Mouse (Mus musculus): ENCODE data around the gene Avil. TPM values are rescaled to one million over a fixed set of nuclear protein-coding genes. Genes with fewer than 3 reads are reported as not detected.

Avil gene
- polyA plus RNA-seq, 1 experiment from 2014 or later, result 0.58 TPM

DNA sequence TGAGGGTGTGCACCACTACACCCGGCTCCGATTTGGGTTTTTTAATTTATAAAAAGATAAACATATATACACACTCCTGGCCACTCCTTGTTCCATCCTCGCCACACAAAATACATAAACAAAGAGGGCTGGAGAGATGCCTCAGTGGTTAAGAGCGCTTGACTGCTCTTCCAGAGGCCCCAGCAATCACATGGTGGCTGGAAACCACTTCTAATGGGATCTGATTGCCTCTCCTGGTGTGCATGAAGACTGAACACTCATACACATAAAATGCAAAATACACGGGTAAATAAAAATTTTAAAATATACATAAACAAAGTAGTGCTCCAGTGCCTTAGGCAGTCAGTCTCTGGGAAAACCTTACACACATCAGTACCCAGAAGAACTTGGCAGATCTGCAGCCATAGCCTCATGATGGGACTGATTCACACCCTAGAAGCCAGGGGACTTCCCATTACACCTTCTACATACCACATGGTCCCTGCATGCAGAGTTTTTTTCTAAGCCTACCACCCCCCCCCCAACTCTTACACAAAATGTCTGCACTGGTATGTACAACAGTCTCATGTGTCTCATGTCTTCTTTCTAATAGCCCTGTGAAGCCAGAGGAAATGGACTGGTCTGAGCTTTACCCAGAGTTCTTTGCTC lies 42.1 kb downstream of the Avil start:
- WGBS, result 13% methylated on average over 5 of the region's 5 CpGs
- no peak; the same call in 1 of the 2 replicates for ATAC-seq (ENCODE audit: insufficient number of reproducible peaks, insufficient read depth, low FRiP score, low read depth)
- H3K4me3 ChIP-seq (ENCODE audit: low read depth, low read length), result peak overlapping the region; percentile 72

DNA sequence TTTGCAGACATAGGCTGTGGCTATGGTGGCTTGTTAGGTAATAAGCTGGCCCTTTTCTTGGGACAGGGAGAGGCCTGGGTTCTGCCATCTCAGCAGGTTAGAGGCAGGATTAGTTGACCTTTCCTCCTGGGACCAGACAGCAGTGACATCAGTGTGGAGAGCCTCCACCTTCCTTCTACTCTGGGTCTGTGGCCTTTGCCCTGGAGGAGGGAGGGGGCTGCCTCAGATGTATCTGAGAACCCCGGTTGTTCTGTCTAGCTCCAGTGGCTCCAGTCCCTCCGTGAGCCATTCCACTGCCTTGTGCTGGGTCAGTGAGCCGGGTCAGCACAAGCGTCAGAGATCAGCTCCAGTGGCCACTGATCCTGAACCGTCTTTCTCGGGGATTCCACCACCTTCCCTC lies 42.7 kb downstream of the Avil start:
- H3K27ac ChIP-seq (ENCODE audit: low read length), result no peak overlapping the region
- peaks cover 6% of the 10 kb centered on the region for H3K27me3 ChIP-seq (ENCODE audit: control insufficient read depth, insufficient read depth, low read length)
- peaks cover 5% of the 10 kb centered on the region for H3K4me1 ChIP-seq (ENCODE audit: control insufficient read depth, insufficient read depth, low read length)
- no peak overlapping the region for H3K4me3 ChIP-seq (ENCODE audit: low read depth, low read length)
- peaks cover 2% of the 10 kb centered on the region; the same call in 1 of the 2 replicates for H3K36me3 ChIP-seq (ENCODE audit: control insufficient read depth, insufficient read depth, low read length)
- no peaks in the 10 kb centered on the region for H3K9me3 ChIP-seq (ENCODE audit: control insufficient read depth, low read depth, low read length)
- no peak for ATAC-seq (ENCODE audit: insufficient number of reproducible peaks, insufficient read depth, low FRiP score, low read depth)
- WGBS, result 87% methylated on average over 6 of the region's 6 CpGs
- H3K4me2 ChIP-seq (replicated peaks; ENCODE audit: low read depth, low read length), result no peak overlapping the region
- no peak overlapping the region for H3K9ac ChIP-seq (replicated peaks; ENCODE audit: low read depth, low read length)

More for the DNA sequence above, 42.1 kb downstream of the Avil start:
- Histone ChIP-seq H3K4me2 (replicated peaks; ENCODE audit: low read depth, low read length) (peak overlapping the region; percentile 99), H3K27ac (ENCODE audit: low read length) (no peak overlapping the region; the same call in 1 of the 2 replicates), H3K9ac (replicated peaks; ENCODE audit: low read depth, low read length) (peak overlapping the region; percentile 60; the same call in 1 of the 2 replicates), H3K4me1 (ENCODE audit: control insufficient read depth, insufficient read depth, low read length) (peaks cover 5% of the 10 kb centered on the region), H3K27me3 (ENCODE audit: control insufficient read depth, insufficient read depth, low read length) (peaks cover under 1% of the 10 kb centered on the region; the same call in 1 of the 2 replicates), H3K36me3 (ENCODE audit: control insufficient read depth, insufficient read depth, low read length) (peaks cover 2% of the 10 kb centered on the region; the same call in 1 of the 2 replicates), H3K9me3 (ENCODE audit: control insufficient read depth, low read depth, low read length) (no peaks in the 10 kb centered on the region)

DNA sequence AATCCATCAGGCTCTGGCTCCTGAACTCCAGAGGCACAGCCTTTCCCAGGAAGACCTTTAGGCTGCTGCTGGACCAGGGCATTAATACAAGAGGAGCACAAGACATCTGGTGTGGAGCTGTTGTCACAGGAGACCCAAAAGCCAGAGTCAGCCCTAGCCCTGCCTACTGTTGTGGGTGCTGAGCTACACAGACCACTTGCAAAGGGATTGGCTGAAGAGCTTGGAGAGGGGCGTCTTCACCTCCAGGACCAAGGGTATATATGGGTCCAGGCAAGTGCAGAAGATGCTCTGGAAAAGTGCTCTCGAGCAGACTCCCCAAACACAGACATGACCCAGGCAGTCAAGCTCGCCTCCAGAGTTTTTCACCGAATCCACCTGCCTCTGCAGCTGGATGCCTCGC lies 47.4 kb downstream of the Avil start, which contains the start of gene Cyp27b1:
Cyp27b1 (plus strand) TSS at position 297 of the 400 bp plus-strand sequence.
- Histone ChIP-seq H3K4me1 (ENCODE audit: control insufficient read depth, insufficient read depth, low read length) (peaks cover 8% of the 10 kb centered on the region), H3K9me3 (ENCODE audit: control insufficient read depth, low read depth, low read length) (no peaks in the 10 kb centered on the region), H3K9ac (replicated peaks; ENCODE audit: low read depth, low read length) (no peak within 1 kb of the TSS), H3K4me2 (replicated peaks; ENCODE audit: low read depth, low read length) (peak within 1 kb of the TSS; percentile 33), H3K36me3 (ENCODE audit: control insufficient read depth, insufficient read depth, low read length) (peaks cover 2% of the 10 kb centered on the region; the same call in 1 of the 2 replicates), H3K4me3 (ENCODE audit: low read depth, low read length) (0 out of 2 replicates have a peak within 1 kb of the TSS, but pooled peaks have one; percentile 12), H3K27me3 (ENCODE audit: control insufficient read depth, insufficient read depth, low read length) (peaks cover 32% of the 10 kb centered on the region), H3K27ac (ENCODE audit: low read length) (no peak within 1 kb of the TSS)
- ATAC-seq (ENCODE audit: insufficient number of reproducible peaks, insufficient read depth, low FRiP score, low read depth), result no peak
- 32% methylated on average over 5 of the region's 5 CpGs for WGBS

DNA sequence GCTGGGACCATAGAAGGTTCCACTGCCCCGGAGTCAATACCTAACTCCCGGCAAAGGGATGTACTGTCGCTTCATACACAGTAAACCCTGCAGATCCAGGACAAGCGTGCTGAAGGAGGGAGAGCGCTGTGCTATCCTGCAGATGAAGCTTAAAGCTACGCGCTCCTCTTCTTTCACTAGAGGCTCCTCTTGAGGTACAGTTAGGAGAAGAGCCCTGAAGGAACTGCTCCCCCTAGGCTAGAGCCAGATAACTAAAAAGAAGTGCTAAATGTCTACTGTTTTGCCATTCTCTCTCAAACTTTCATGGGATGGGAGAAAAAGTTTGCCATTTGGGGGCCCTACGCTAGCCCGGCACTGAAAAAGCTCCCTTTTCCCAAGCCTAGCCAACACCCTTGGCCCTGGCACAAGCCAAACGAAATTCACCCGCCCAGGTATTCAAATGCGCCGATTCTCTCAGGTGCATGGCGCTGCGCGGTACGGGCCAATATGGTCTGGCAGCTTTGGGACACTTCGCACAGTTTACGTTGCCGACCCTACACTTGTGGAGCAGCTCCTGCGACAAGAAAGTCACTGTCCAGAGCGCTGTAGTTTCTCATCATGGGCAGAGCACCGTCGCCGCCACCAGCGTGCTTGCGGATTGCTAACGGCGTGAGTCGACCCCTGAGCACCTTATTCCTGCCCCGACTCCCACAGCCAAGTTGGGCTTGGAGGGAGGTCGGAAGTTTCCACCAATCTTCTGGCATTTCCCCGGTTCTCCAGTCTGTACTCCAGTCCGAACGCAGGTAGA lies 48.3 kb downstream of the Avil start:
- H3K27ac ChIP-seq (ENCODE audit: low read length), result no peak overlapping the region
- H3K27me3 ChIP-seq (ENCODE audit: control insufficient read depth, insufficient read depth, low read length), result peaks cover 32% of the 10 kb centered on the region
- no peak for ATAC-seq (ENCODE audit: insufficient number of reproducible peaks, insufficient read depth, low FRiP score, low read depth)
- 0 out of 2 replicates have a peak overlapping the region, but pooled peaks have one; percentile 12 for H3K4me3 ChIP-seq (ENCODE audit: low read depth, low read length)
- 0 out of 2 replicates have a peak, but pooled peaks cover 7% of the 10 kb centered on the region for H3K4me1 ChIP-seq (ENCODE audit: control insufficient read depth, insufficient read depth, low read length)
- no peak overlapping the region for H3K9ac ChIP-seq (replicated peaks; ENCODE audit: low read depth, low read length)
- H3K4me2 ChIP-seq (replicated peaks; ENCODE audit: low read depth, low read length), result peak overlapping the region; percentile 33
- WGBS, result 4% methylated on average over 35 of the region's 35 CpGs
- H3K36me3 ChIP-seq (ENCODE audit: control insufficient read depth, insufficient read depth, low read length), result peaks cover 2% of the 10 kb centered on the region; the same call in 1 of the 2 replicates
- H3K9me3 ChIP-seq (ENCODE audit: control insufficient read depth, low read depth, low read length), result no peaks in the 10 kb centered on the region

DNA sequence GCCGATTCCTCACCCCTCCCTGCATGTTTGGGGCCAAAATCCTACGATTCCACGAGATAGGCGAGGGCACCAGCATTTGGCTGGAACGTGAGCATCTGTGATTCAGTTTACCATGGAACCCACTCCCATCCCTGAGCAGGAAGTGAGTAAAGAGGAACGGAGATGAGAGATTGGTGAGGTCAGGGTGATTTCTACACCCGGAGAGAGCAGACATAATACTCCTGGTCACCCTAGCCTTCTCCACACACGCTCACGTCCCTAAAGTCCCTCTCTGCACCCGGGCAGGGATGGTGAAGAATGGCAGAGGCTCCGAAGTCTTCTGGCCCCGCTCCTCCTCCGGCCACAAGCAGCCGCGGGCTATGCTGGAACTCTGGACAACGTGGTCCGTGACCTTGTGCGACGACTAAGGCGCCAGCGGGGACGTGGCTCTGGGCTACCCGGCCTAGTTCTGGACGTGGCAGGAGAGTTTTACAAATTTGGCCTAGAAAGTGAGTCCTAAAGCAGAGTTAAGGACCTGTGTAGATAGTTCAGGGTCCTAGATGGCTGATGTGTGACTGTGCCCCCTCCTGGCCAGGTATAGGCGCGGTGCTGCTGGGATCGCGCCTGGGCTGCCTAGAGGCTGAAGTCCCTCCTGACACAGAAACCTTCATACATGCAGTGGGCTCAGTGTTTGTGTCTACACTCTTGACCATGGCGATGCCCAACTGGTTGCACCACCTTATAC lies 49.0 kb downstream of the Avil start:
- 3% methylated on average over 29 of the region's 29 CpGs for WGBS
- Histone ChIP-seq H3K36me3 (ENCODE audit: control insufficient read depth, insufficient read depth, low read length) (peaks cover under 1% of the 10 kb centered on the region; the same call in 1 of the 2 replicates), H3K4me1 (ENCODE audit: control insufficient read depth, insufficient read depth, low read length) (0 out of 2 replicates have a peak, but pooled peaks cover 7% of the 10 kb centered on the region), H3K27ac (ENCODE audit: low read length) (no peak overlapping the region), H3K9ac (replicated peaks; ENCODE audit: low read depth, low read length) (no peak overlapping the region), H3K4me2 (replicated peaks; ENCODE audit: low read depth, low read length) (peak overlapping the region; percentile 33), H3K4me3 (ENCODE audit: low read depth, low read length) (0 out of 2 replicates have a peak overlapping the region, but pooled peaks have one; percentile 12), H3K27me3 (ENCODE audit: control insufficient read depth, insufficient read depth, low read length) (peaks cover 32% of the 10 kb centered on the region), H3K9me3 (ENCODE audit: control insufficient read depth, low read depth, low read length) (no peaks in the 10 kb centered on the region)
- ATAC-seq (ENCODE audit: insufficient number of reproducible peaks, insufficient read depth, low FRiP score, low read depth), result no peak

DNA sequence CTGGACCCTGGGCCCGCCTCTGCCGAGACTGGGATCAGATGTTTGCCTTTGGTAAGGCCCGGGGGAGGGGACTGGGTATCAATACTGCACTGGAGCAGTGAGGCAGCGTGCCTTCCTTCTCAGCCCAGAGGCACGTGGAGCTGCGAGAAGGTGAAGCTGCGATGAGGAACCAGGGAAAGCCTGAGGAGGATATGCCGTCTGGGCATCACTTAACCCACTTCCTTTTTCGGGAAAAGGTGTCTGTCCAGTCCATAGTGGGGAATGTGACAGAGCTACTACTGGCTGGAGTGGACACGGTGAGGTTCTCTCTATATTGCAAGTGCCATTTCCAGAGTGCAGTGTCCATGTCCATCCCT lies 49.6 kb downstream of the Avil start:
- no peak for ATAC-seq (ENCODE audit: insufficient number of reproducible peaks, insufficient read depth, low FRiP score, low read depth)
- Histone ChIP-seq H3K4me1 (ENCODE audit: control insufficient read depth, insufficient read depth, low read length) (0 out of 2 replicates have a peak, but pooled peaks cover 7% of the 10 kb centered on the region), H3K4me3 (ENCODE audit: low read depth, low read length) (no peak overlapping the region), H3K27me3 (ENCODE audit: control insufficient read depth, insufficient read depth, low read length) (peaks cover 32% of the 10 kb centered on the region), H3K9ac (replicated peaks; ENCODE audit: low read depth, low read length) (no peak overlapping the region), H3K27ac (ENCODE audit: low read length) (no peak overlapping the region), H3K4me2 (replicated peaks; ENCODE audit: low read depth, low read length) (peak overlapping the region; percentile 33; the same call in 1 of the 2 replicates), H3K36me3 (ENCODE audit: control insufficient read depth, insufficient read depth, low read length) (peaks cover 4% of the 10 kb centered on the region; the same call in 1 of the 2 replicates), H3K9me3 (ENCODE audit: control insufficient read depth, low read depth, low read length) (no peaks in the 10 kb centered on the region)
- 18% methylated on average over 10 of the region's 10 CpGs for WGBS

DNA sequence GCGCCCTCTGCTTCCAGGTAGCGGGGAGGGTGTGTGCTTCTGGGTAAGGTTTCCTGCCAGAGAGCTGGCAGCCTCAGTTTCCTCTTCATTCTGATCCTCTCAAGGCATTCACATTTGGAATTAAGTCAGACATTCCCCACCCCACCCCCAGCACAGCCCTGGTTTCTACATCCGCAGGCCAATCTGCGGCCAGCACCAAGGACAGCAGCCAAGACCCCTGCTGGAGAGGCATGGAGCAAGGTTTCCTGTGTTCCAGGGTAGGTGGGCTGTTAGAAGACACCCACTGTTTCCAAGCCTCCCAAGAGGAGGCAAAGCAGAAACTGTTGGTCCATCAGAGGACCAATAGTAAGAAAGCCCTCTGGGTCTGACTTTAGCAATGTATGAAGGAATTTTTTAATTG lies 54.1 kb downstream of the Avil start:
- 58% methylated on average over 4 of the region's 4 CpGs for WGBS
- no peak overlapping the region for H3K4me2 ChIP-seq (replicated peaks; ENCODE audit: low read depth, low read length)
- H3K36me3 ChIP-seq (ENCODE audit: control insufficient read depth, insufficient read depth, low read length), result peaks cover 21% of the 10 kb centered on the region; the same call in 1 of the 2 replicates
- no peak overlapping the region for H3K4me3 ChIP-seq (ENCODE audit: low read depth, low read length)
- no peak overlapping the region for H3K27ac ChIP-seq (ENCODE audit: low read length)
- no peak for ATAC-seq (ENCODE audit: insufficient number of reproducible peaks, insufficient read depth, low FRiP score, low read depth)
- peaks cover 13% of the 10 kb centered on the region; the same call in 1 of the 2 replicates for H3K4me1 ChIP-seq (ENCODE audit: control insufficient read depth, insufficient read depth, low read length)
- H3K27me3 ChIP-seq (ENCODE audit: control insufficient read depth, insufficient read depth, low read length), result peaks cover 12% of the 10 kb centered on the region
- H3K9ac ChIP-seq (replicated peaks; ENCODE audit: low read depth, low read length), result no peak overlapping the region
- no peaks in the 10 kb centered on the region for H3K9me3 ChIP-seq (ENCODE audit: control insufficient read depth, low read depth, low read length)

DNA sequence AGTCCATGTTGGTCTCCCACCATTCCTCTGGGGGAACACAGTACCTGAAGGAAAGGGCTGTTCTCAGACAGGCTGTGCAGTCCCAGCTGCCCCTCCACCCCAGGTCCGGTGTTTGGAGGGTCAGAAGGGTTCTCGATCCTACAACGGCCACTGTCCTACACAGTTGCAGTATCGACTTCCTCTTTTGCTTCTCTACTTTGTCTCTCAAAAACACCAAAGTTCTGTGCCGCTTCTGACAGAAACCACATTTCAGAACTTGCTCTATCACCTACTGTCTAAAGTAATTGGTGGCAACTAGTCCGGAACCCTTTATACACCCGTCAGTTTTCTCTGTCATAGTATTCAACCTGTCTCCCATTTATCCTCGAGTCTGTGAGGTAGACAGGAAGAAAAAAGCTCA lies 54.9 kb downstream of the Avil start:
- Histone ChIP-seq H3K4me1 (ENCODE audit: control insufficient read depth, insufficient read depth, low read length) (peaks cover 13% of the 10 kb centered on the region; the same call in 1 of the 2 replicates), H3K4me2 (replicated peaks; ENCODE audit: low read depth, low read length) (no peak overlapping the region), H3K27ac (ENCODE audit: low read length) (no peak overlapping the region), H3K36me3 (ENCODE audit: control insufficient read depth, insufficient read depth, low read length) (peaks cover 21% of the 10 kb centered on the region; the same call in 1 of the 2 replicates), H3K9ac (replicated peaks; ENCODE audit: low read depth, low read length) (no peak overlapping the region), H3K9me3 (ENCODE audit: control insufficient read depth, low read depth, low read length) (no peaks in the 10 kb centered on the region), H3K27me3 (ENCODE audit: control insufficient read depth, insufficient read depth, low read length) (peaks cover 5% of the 10 kb centered on the region; the same call in 1 of the 2 replicates), H3K4me3 (ENCODE audit: low read depth, low read length) (no peak overlapping the region)
- 86% methylated on average over 8 of the region's 8 CpGs for WGBS
- ATAC-seq (ENCODE audit: insufficient number of reproducible peaks, insufficient read depth, low FRiP score, low read depth), result no peak
